Mouse (Mus musculus) embryo, embryonic 10.5 days (tissue): ENCODE results near the gene Pgam1.
"Not testable (repeated sequence)": the region's sequence is repeated elsewhere in the genome, so short reads cannot be mapped to it uniquely, and the experiment has no call there.

ENCODE experiments used
- DNase-seq: peaks from one replicate; pipeline ENCODE4 v3.0.0-alpha.2; 2015; ENCODE audit warnings: low spot score

Gene Pgam1

DNA sequence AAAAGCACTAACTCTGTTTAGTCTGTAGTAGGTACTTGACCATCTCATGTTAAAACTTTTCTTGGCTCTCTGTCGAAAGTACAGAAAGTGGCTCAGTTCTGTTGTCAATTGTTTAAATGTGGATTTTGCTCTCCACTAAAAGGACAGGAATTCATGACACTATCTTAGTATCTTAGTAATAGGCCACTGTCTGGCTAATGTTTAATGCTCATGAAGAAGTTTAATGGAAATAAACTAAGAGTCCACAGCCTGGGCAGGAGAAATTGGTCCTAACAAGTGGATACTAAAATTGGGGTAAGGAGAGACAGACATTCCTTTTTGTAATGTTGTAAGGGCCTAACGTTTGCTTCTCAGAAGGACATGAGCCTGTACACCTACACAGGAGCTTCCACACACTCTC lies 1.3 kb upstream of the Pgam1 start:
- no peak for DNase-seq

- DNase-seq = peak; percentile 47
These were observed 678 bp downstream of the Pgam1 start for GRCm38 (mm10) chr19:41912121-41913080.

GRCm38 (mm10) chr19:41913774-41914591 lies 2.3 kb downstream of the Pgam1 start:
- DNase-seq = no peak

GRCm38 (mm10) chr19:41914592-41914882 lies 2.8 kb downstream of the Pgam1 start:
- DNase-seq = not testable (repeated sequence)

DNA sequence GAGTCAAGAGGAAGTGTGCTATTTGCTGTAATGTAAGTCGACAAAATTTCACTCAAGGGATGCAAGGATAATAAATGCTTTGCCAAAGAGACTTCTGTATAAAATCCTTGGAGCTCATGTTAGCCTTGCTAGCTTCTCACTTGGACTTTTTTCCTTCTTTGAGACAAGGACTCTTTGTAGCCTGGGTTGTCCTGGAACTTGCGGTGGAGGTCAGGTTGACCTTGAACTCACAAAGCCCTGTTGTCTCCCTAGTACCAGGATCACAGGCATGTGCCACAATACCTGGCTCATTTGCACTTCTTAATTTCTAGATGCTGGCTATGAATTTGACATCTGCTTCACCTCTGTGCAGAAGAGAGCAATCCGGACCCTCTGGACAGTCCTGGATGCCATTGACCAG lies 3.6 kb downstream of the Pgam1 start:
- DNase-seq = no peak

DNA sequence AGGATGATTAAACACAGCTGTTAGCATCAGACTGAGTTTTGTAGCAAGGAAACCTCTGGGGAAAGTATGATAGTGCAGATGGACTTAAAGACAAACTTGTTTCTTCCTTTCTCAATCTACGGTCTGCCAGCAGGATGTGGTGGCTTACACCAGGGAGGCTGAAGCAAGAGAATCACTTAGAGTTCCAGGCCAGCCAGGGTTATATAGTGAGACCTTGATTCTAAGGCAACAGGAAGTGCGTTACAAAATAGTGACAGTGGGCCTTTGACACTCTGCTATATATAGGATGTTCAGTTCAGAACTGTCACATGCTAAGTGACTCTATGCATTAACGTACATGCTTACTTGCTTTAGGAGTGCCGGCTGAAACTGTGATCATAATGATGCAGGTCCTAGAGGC lies 5.1 kb downstream of the Pgam1 start:
- DNase-seq = no peak

DNA sequence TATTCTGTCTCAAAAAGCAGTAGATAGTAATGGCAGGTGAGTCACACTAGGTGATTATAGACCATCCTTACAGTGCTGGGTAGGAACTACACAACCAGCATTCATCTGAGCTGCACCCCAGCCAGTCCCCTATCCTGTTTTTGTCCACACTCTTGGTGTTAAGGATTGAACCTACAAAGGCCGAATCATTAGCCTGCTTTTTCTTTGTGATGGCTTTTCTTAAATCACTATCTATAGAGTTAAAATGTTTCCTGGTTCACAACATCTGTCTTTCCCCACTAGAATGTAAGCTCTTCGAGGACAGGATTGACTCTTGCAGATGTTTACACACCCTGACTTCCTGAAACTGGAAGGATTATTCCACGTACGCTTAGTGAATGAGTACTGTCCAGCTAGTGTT lies 7.7 kb downstream of the Pgam1 start:
- DNase-seq = no peak

- DNase-seq = no peak
These were observed 8.8 kb downstream of the Pgam1 start for GRCm38 (mm10) chr19:41920412-41921067.

DNA sequence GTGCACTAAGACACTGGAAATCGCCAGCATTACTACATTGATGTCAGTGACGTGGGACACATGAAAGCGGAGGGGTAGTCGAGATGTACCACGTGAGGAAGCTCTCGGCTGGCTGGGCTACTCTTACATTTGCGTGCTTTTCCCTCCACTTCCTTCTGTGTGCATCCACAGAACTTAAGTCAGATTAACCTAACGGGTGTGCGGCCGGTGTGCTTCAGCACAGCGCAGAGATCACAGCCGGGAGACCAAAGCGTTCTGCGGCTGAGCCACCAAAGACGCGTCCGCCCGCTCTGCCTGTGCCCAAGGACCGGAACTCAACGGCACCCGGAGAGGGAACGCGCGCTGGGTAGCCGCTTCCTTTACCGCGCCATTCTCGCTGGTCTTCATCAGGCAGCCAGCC lies 21.0 kb downstream of the Pgam1 start:
- DNase-seq = peak; percentile 20

DNA sequence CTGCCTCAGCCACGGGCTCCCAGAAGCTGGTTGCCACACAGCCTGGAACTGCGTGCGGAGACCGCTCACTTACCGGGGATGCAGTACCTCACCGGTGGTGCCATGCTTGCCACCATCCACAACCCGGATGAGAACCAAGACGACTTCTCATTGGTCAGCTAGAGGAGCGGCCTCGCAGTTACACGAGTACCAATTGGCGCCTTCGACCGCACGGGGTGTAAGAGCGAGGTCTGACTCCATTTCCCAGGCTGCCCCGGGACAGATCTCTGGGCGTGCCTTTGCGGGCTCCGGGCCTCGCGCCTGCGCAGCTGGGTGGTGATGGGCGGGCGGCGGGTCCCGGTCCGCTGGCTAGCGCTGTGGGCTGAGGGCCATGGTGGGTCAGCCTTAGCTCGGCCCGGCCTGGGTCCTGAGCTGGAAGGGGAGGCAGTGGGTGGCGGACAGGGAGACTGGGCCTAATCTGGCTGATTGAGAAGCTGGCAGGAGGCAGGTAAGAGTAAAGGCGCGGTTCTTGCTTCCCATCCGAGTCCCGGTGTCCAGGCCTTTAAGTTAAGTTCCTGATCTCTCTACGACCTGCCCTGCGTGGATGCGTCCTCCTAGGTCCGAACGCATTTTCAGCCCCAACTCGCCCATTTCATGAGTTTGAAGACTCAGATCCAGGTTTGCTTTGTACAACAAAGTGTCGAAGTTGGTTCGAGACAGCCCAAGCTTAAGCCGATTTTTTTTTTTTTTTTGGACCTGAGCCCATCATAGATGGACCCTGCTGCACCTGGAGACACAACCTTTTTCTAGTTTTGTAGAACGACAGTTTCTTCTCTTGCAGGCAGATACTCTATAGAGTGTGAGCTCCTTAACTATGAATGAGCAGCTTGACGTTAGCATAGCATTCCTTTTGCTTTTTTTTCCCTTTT lies 21.7 kb downstream of the Pgam1 start, which contains the start of the genes Exosc1 and Zdhhc16:
Exosc1 (minus strand) TSS at position 245 of the 908 bp plus-strand sequence.
Zdhhc16 (plus strand) TSS at position 302 of the 908 bp plus-strand sequence.
- DNase-seq = peak; percentile 99

DNA sequence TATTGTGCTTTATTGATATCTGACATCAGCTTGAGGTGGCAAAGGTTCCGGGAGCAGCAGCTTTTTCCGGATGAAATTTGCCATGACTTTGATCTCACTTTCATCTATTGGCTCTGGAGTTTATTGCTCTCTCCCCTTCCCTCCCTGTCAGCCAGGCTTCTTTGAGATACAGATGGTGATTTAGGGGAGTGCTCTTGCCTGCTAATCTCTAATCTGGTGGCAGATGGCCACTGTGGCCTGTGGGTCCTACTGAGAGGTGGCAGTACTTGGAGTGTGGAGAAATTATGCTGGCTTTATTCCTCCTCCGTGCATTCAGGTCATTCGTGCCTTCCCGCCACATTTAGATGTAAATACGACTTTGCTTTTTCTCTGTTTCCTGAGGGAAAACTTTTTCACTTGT lies 22.4 kb downstream of the Pgam1 start:
- DNase-seq = no peak

DNA sequence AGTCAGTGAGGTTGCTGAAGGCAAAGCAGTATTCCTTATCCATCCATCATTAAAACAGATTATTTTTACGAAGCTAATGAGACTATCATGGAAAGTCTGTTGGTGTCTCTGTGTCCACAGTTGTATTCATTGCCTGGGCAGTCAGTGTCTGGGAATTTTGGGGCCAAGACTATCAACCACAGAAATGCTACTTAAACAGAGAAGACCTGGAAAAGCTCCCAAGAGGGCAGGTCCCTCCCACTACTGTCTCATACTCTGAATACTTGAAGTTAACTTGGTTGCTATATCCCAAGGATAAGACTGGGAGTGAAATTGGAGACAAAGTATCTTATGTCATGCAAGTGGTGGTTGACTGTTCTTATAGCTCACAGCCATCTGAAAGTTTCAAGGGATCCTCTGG lies 24.2 kb downstream of the Pgam1 start:
- no peak for DNase-seq

DNA sequence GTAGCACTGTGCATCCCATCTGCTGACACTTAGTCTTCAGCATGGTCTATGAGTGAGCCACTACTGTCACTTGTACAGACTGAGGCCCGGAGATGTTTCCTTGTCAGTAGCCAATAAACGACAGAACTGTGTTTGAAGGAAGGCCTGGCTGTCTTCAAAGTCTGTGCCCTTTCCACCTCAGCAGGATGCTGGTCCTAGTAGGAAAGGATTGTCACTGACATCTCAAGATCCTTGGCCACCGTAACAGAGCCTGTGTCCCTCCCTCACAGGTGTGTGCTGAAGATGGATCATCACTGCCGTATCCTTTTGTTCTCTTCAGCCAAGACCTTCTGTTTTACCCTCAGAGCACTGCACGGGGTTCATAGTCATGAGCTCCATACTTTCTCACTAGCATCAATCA lies 26.8 kb downstream of the Pgam1 start:
- no peak for DNase-seq

DNA sequence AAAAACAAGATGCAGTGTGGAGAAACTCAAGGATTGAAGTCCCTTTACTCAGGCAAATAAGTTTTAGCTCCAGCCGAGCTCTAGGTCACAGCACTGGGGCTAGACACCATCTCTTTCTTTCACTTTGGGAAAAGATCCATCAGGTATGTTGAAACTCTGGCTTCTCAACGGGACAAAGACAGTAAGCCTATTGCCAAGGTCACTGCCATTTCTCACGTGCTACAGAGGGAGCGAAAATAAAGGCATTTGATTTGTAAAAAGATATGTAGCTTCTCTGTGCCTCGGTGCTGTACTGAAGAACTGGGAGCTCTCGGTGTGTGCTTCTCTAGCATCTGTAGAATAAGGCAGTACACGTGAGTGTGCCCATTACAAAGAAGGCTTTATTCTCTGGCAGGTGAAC lies 32.1 kb downstream of the Pgam1 start:
- no peak for DNase-seq

GRCm38 (mm10) chr19:41952287-41952686 lies 40.6 kb downstream of the Pgam1 start:
- no peak for DNase-seq

- DNase-seq = no peak
These were observed 41.9 kb downstream of the Pgam1 start for GRCm38 (mm10) chr19:41953574-41953973.
